Mouse (Mus musculus) hindbrain, embryonic 12.5 days (tissue): ENCODE data around the gene Hexb. TPM values are rescaled to one million over a fixed set of nuclear protein-coding genes. Genes with fewer than 3 reads are reported as not detected.
"Not testable (repeated sequence)": the region's sequence is repeated elsewhere in the genome, so short reads cannot be mapped to it uniquely, and the experiment has no call there.

Experiments
- ATAC-seq: fragments of 200-750 bp; cut with Nextera tagmentation; 2 replicates; pipeline ENCODE4 v1.8.0; 2017; ENCODE audit warnings: moderate TSS enrichment; ENCODE audit not compliant: low FRiP score
- H3K27ac ChIP-seq: fragments of 300-500 bp; sonication (generic); 2 replicates; pipeline ENCODE4 v1.5.1; 2016; ENCODE audit warnings: mild to moderate bottlenecking
- H3K27me3 ChIP-seq: fragments of 300-500 bp; sonication (generic); 2 replicates; pipeline ENCODE4 v1.6.1; 2016; ENCODE audit warnings: mild to moderate bottlenecking
- H3K36me3 ChIP-seq: fragments of 300-500 bp; sonication (generic); 2 replicates; pipeline ENCODE4 v1.6.1; 2016; ENCODE audit warnings: mild to moderate bottlenecking
- H3K4me1 ChIP-seq: fragments of 300-500 bp; sonication (generic); 2 replicates; pipeline ENCODE4 v1.6.1; 2016
- H3K4me2 ChIP-seq: fragments of 300-500 bp; sonication (generic); replicated peaks from 2 replicates; pipeline ENCODE4 v1.6.1; 2016; ENCODE audit warnings: mild to moderate bottlenecking
- H3K4me3 ChIP-seq: fragments of 300-500 bp; sonication (generic); 2 replicates; pipeline ENCODE4 v1.5.1; 2016; ENCODE audit warnings: mild to moderate bottlenecking
- H3K9ac ChIP-seq: fragments of 300-500 bp; sonication (generic); 2 replicates; pipeline ENCODE4 v1.6.1; 2016; ENCODE audit warnings: mild to moderate bottlenecking, moderate library complexity
- H3K9me3 ChIP-seq: fragments of 300-500 bp; sonication (generic); replicated peaks from 2 replicates; pipeline ENCODE4 v1.6.1; 2016; ENCODE audit warnings: mild to moderate bottlenecking
- WGBS: fragments of 180-500 bp; shearing (Covaris S2); methylation state at CpG from one replicate; pipeline ENCODE4 v1.1.7; 2016; 5-methylcytosine and 5-hydroxymethylcytosine counted together
- polyA plus RNA-seq: library from polyadenylated mRNA; unstranded; fragments of >200 nt; fragmentation: Nextera tagmentation; extraction: Ambion mirVana; gene quantifications from 2 replicates; pipeline ENCODE4 v1.2.1, GENCODE M21; 2016

Hexb gene
- polyA plus RNA-seq, 1 experiment from 2014 or later: 25.8 TPM

- no peaks in the 10 kb centered on the region for H3K4me1 ChIP-seq
- no peak overlapping the region for H3K27ac ChIP-seq
- no peak overlapping the region for H3K9ac ChIP-seq
- H3K4me2 ChIP-seq: no peak overlapping the region
- H3K36me3 ChIP-seq: peaks cover 54% of the 10 kb centered on the region
- ATAC-seq: no peak
- H3K4me3 ChIP-seq: no peak overlapping the region
- 60% methylated on average over 4 of the region's 4 CpGs for WGBS
- no peaks in the 10 kb centered on the region for H3K27me3 ChIP-seq
- H3K9me3 ChIP-seq: no peaks in the 10 kb centered on the region
These were observed 52.3 kb downstream of the Hexb start for GRCm38 (mm10) chr13:97145834-97146233.

GRCm38 (mm10) chr13:97142321-97142720, 55.8 kb downstream of the Hexb start:
- ATAC-seq: no peak

GRCm38 (mm10) chr13:97138404-97138931, 59.7 kb downstream of the Hexb start:
- Histone ChIP-seq H3K27ac (peak overlapping the region; percentile 91), H3K4me3 (peak overlapping the region; percentile 69), H3K36me3 (peaks cover 17% of the 10 kb centered on the region), H3K4me2 (peak overlapping the region; percentile 71), H3K9ac (peak overlapping the region; percentile 76)
- 31% methylated on average over 8 of the region's 8 CpGs for WGBS
- not testable (repeated sequence) for H3K27me3 ChIP-seq, H3K9me3 ChIP-seq, ATAC-seq, H3K4me1 ChIP-seq

More at GRCm38 (mm10) chr13:97142321-97142720, 55.8 kb downstream of the Hexb start:
- no peaks in the 10 kb centered on the region for H3K9me3 ChIP-seq
- no peak overlapping the region for H3K9ac ChIP-seq
- H3K4me3 ChIP-seq: no peak overlapping the region
- H3K27ac ChIP-seq: no peak overlapping the region
- H3K36me3 ChIP-seq: peaks cover 25% of the 10 kb centered on the region
- no peak overlapping the region for H3K4me2 ChIP-seq
- H3K27me3 ChIP-seq: no peaks in the 10 kb centered on the region
- 86% methylated on average over 7 of the region's 7 CpGs for WGBS
- H3K4me1 ChIP-seq: peaks cover 6% of the 10 kb centered on the region

GRCm38 (mm10) chr13:97137466-97138400, 60.4 kb downstream of the Hexb start, which contains the start of the genes Gfm2 and Nsa2:
Gfm2 (plus strand) TSS chr13:97137937.
Nsa2 (minus strand) TSS chr13:97137937.
- Histone ChIP-seq H3K4me3 (peak within 1 kb of the TSS; percentile 69), H3K9me3 (no peaks in the 10 kb centered on the region), H3K9ac (peak within 1 kb of the TSS; percentile 76), H3K27ac (peak within 1 kb of the TSS; percentile 91), H3K36me3 (peaks cover 20% of the 10 kb centered on the region), H3K27me3 (no peaks in the 10 kb centered on the region), H3K4me2 (peak within 1 kb of the TSS; percentile 71), H3K4me1 (peaks cover 8% of the 10 kb centered on the region)
- WGBS: under 1% methylated on average over 57 of the region's 57 CpGs
- peak; percentile 98 for ATAC-seq

GRCm38 (mm10) chr13:97130413-97130812, 67.7 kb downstream of the Hexb start:
- H3K4me1 ChIP-seq, H3K9ac ChIP-seq, ATAC-seq, H3K4me3 ChIP-seq, H3K9me3 ChIP-seq, H3K27ac ChIP-seq, H3K27me3 ChIP-seq, H3K4me2 ChIP-seq: not testable (repeated sequence)
- peaks cover 32% of the 10 kb centered on the region for H3K36me3 ChIP-seq
- WGBS: no CpG with 5 or more reads among the region's 2 CpGs

GRCm38 (mm10) chr13:97129654-97130053, 68.5 kb downstream of the Hexb start:
- H3K4me1 ChIP-seq, H3K27me3 ChIP-seq, H3K27ac ChIP-seq, H3K9ac ChIP-seq, H3K4me3 ChIP-seq, H3K9me3 ChIP-seq, H3K4me2 ChIP-seq, ATAC-seq: not testable (repeated sequence)
- H3K36me3 ChIP-seq: peaks cover 30% of the 10 kb centered on the region
- WGBS: 83% methylated on average over 4 of the region's 4 CpGs

Other genes starting within 250 kb of the Hexb start
- not detected in 2 replicates for gene 1700029F12Rik, start 164.0 kb downstream of the Hexb start, polyA plus RNA-seq
- 14.8 and 14.9 TPM in 2 replicates for gene Fam169a, start 131.1 kb downstream of the Hexb start, polyA plus RNA-seq
- gene Gm6169, start 99.1 kb downstream of the Hexb start, polyA plus RNA-seq: 0.40 and 1.4 TPM in 2 replicates
- 36.4 and 37.6 TPM in 2 replicates for gene Gfm2, start 60.4 kb downstream of the Hexb start, polyA plus RNA-seq
- gene Nsa2, start 60.4 kb downstream of the Hexb start, polyA plus RNA-seq: 52.6 and 58.9 TPM in 2 replicates
- 28.8 and 29.1 TPM in 2 replicates for gene Enc1, start 42.7 kb upstream of the Hexb start, polyA plus RNA-seq